Mouse (Mus musculus) heart, adult 2 months (tissue): ENCODE measurements around the gene Slc10a7.

Experiments
- CTCF ChIP-seq: fragments of 200-600 bp; IDR thresholded peaks from 2 replicates; pipeline ENCODE4 v1.8.1; 2022; ENCODE audit warnings: antibody characterized with exemption, mild to moderate bottlenecking, moderate library complexity
- EP300 ChIP-seq: fragments of 200-500 bp; IDR thresholded peaks from 2 replicates; pipeline ENCODE4 v1.6.1; 2011; ENCODE audit warnings: low read depth, low read length, control low read depth; ENCODE audit not compliant: insufficient read depth
- POLR2A ChIP-seq: fragments of 200-500 bp; IDR thresholded peaks from 2 replicates; pipeline ENCODE4 v1.6.1; 2011; ENCODE audit warnings: mild to moderate bottlenecking, low read depth, low read length, control low read depth; ENCODE audit not compliant: insufficient read depth

- TF ChIP-seq CTCF: no peak
- TF ChIP-seq POLR2A: no peak
- no peak for TF ChIP-seq EP300
These were observed 86.3 kb downstream of the Slc10a7 start for GRCm38 (mm10) chr8:78595481-78595908.
